Mouse (Mus musculus) limb, embryonic 11.5 days (tissue): Measurements from ENCODE around the gene Hs2st1. TPM values are rescaled to one million over a fixed set of nuclear protein-coding genes. Genes with fewer than 3 reads are reported as not detected.

ENCODE experiments used
- ATAC-seq: fragments of 200-750 bp; cut with Nextera tagmentation; 2 replicates; pipeline ENCODE4 v1.8.0; 2017; ENCODE audit warnings: low read depth; ENCODE audit not compliant: insufficient number of reproducible peaks, low FRiP score, low TSS enrichment
- DNase-seq: peaks from one replicate; pipeline ENCODE4 v3.0.0-alpha.2; 2015; ENCODE audit warnings: low spot score
- H3K27ac ChIP-seq: fragments of 300-500 bp; sonication (generic); replicated peaks from 2 replicates; pipeline ENCODE4 v1.5.1; 2014; ENCODE audit warnings: low read depth, mild to moderate bottlenecking, low read length
- H3K27me3 ChIP-seq: fragments of 300-500 bp; sonication (generic); 2 replicates; pipeline ENCODE4 v1.6.1; 2014; ENCODE audit warnings: mild to moderate bottlenecking, low read length, mixed read lengths; ENCODE audit not compliant: control insufficient read depth, insufficient read depth
- H3K36me3 ChIP-seq: fragments of 300-500 bp; sonication (generic); 2 replicates; pipeline ENCODE4 v1.6.1; 2014; ENCODE audit warnings: mild to moderate bottlenecking, low read length, moderate library complexity, mixed read lengths; ENCODE audit not compliant: control insufficient read depth, insufficient read depth
- H3K4me1 ChIP-seq: fragments of 300-500 bp; sonication (generic); 2 replicates; pipeline ENCODE4 v1.6.1; 2014; ENCODE audit warnings: low read length, mixed read lengths; ENCODE audit not compliant: control insufficient read depth, insufficient read depth
- H3K4me2 ChIP-seq: fragments of 300-500 bp; sonication (generic); 2 replicates; pipeline ENCODE4 v1.6.1; 2014; ENCODE audit warnings: low read depth, mild to moderate bottlenecking, moderate library complexity; ENCODE audit not compliant: severe bottlenecking
- H3K4me3 ChIP-seq: fragments of 300-500 bp; sonication (generic); 2 replicates; pipeline ENCODE4 v1.5.1; 2014; ENCODE audit warnings: low read depth, low read length
- H3K9ac ChIP-seq: fragments of 300-500 bp; sonication (generic); 2 replicates; pipeline ENCODE4 v1.6.1; 2014; ENCODE audit warnings: mild to moderate bottlenecking, low read length
- H3K9me3 ChIP-seq: fragments of 300-500 bp; sonication (generic); 2 replicates; pipeline ENCODE4 v1.6.1; 2016; ENCODE audit warnings: low read length; ENCODE audit not compliant: control insufficient read depth
- WGBS: fragments of 180-500 bp; shearing (Covaris S2); extraction: QIAGEN DNeasy Blood & Tissue Kit; methylation state at CpG from one replicate; pipeline ENCODE4 v1.1.7; 2014; 5-methylcytosine and 5-hydroxymethylcytosine counted together
- polyA plus RNA-seq: library from polyadenylated mRNA; unstranded; fragments of >200 nt; fragmentation: Nextera tagmentation; extraction: Ambion mirVana; gene quantifications from 2 replicates; pipeline ENCODE4 v1.2.1, GENCODE M21; 2014

Hs2st1 gene
- polyA plus RNA-seq, 1 experiment from 2014 or later = 14.8 TPM

DNA sequence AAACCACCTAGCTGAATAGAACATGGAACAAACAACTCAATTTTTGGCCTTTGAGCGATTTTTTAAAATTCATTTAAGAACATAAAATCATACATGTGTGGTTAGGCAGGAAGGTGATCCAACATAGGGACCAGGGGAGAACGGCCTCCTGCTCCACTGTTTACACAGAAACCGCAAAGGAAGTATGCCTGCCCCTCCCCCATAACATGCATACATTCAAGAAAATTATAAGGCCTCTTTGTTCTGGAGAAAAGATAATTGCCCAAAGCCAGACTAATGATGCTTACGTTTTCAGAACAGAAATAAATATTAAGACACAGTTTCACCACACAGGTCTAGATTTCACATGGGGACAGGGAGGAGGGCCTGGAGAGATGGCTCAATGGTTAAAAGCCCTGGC is 18.6 kb downstream of the Hs2st1 start:
- 78% methylated on average over 4 of the region's 4 CpGs for WGBS
- no peaks in the 10 kb centered on the region for H3K4me1 ChIP-seq
- no peak overlapping the region for H3K9ac ChIP-seq
- H3K9me3 ChIP-seq = no peaks in the 10 kb centered on the region
- H3K36me3 ChIP-seq = no peaks in the 10 kb centered on the region
- ATAC-seq = no peak
- no peak overlapping the region for H3K27ac ChIP-seq
- H3K4me3 ChIP-seq = no peak overlapping the region
- H3K27me3 ChIP-seq = no peaks in the 10 kb centered on the region
- H3K4me2 ChIP-seq = no peak overlapping the region
- DNase-seq = no peak

DNA sequence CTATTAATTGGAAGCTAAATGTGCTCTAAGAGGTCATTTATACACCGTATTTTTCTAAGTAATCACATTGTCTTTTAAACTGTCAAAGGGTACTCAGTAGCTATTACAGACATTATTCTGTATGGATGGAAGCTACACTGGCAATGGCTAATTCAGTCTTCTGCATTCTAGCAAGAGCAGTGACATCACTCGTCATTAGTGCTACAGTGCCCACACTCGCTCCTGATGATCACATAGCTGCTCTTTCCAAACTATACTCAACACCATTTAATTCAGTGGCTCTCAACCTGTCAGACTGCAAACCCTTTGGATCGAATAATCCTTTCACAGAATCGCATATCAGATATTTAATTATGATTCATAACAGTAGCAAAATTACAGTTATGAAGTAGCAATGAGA is 19.3 kb downstream of the Hs2st1 start:
- no peaks in the 10 kb centered on the region for H3K9me3 ChIP-seq
- H3K4me1 ChIP-seq = no peaks in the 10 kb centered on the region
- no peaks in the 10 kb centered on the region for H3K36me3 ChIP-seq
- H3K4me3 ChIP-seq = no peak overlapping the region
- WGBS = 90% methylated on average over 5 of the region's 5 CpGs
- H3K9ac ChIP-seq = no peak overlapping the region
- no peak for ATAC-seq
- H3K27me3 ChIP-seq = no peaks in the 10 kb centered on the region
- no peak for DNase-seq
- no peak overlapping the region for H3K4me2 ChIP-seq
- no peak overlapping the region for H3K27ac ChIP-seq

DNA sequence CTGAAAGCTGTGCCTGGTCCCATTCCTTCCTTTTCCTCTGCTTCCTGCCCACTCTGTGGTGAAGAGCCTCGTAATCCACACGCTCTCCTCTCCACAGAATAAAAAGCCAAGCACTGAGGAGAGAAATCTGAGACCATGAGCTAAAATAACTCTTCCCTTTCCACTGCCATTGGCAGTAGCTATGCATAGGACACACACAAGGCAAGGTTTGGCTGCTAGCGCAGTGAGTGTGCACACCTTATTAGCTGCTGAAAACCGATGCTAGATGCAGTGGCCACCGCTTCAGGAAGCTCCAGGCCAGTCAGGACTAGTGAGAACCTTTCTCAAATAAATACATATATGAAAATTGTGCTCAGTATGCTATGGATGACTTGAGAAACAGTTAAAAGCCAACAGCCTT is 19.9 kb downstream of the Hs2st1 start:
- WGBS = 93% methylated on average over 5 of the region's 5 CpGs
- no peaks in the 10 kb centered on the region for H3K4me1 ChIP-seq
- H3K9ac ChIP-seq = no peak overlapping the region
- ATAC-seq = no peak
- H3K9me3 ChIP-seq = no peaks in the 10 kb centered on the region
- DNase-seq = no peak
- no peaks in the 10 kb centered on the region for H3K36me3 ChIP-seq
- no peak overlapping the region for H3K27ac ChIP-seq
- no peaks in the 10 kb centered on the region for H3K27me3 ChIP-seq
- no peak overlapping the region for H3K4me3 ChIP-seq
- no peak overlapping the region for H3K4me2 ChIP-seq

DNA sequence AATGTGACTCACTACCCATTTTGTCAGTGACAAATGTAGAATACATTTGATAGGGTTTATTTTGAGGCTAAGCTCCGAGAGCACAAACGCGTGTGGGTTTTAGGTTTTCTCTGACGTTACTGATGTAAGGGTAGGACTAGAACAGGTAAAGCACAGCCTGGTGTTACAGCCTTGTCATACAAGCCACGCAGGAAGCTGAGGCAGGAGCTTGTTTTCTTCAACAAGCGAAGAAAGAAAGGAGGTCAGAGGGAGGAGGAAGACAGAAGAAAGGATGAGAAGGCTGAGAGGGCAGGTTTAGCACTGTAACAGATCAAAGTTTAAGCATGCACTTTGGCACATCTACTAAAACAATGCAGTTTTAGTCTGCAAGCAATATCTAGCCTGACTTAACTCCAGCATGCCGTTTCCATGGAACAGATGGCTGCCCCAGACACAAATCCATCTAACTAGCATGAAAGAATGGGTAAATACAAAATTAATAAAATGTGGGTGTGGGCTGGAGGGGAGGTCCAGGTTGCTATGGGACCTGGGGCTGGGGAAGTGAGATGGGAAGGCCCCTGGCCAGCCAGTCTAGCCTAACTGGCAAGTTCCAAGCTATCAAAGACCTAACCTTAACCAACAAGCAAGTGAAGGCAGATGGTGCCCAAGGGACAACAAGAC is 21.7 kb downstream of the Hs2st1 start:
- Histone ChIP-seq H3K9me3 (no peaks in the 10 kb centered on the region), H3K27ac (no peak overlapping the region), H3K36me3 (no peaks in the 10 kb centered on the region), H3K27me3 (no peaks in the 10 kb centered on the region), H3K4me3 (no peak overlapping the region), H3K4me1 (no peaks in the 10 kb centered on the region), H3K4me2 (no peak overlapping the region), H3K9ac (no peak overlapping the region)
- no peak for DNase-seq
- 92% methylated on average over 7 of the region's 7 CpGs for WGBS
- ATAC-seq = no peak

DNA sequence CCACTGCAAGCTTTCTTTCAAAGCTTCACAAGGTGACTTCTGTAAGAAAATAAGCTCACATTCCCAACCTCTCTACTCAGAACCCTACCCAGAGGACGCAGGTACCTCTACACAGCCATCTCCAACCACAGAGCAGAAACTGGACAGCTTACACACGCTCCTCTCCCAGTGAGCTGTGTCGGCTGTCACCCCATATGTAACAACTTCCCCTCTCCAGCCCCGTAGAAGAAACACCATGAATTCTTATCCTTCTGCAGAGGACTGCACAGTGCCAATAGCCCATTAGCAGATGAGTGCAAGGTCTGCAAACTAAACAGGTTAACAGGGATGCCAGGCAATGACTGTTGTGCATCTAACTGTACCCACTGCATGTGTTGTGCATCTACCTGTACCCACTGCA is 23.5 kb downstream of the Hs2st1 start:
- Histone ChIP-seq H3K4me2 (no peak overlapping the region), H3K27me3 (no peaks in the 10 kb centered on the region), H3K36me3 (no peaks in the 10 kb centered on the region), H3K9ac (no peak overlapping the region), H3K4me3 (no peak overlapping the region), H3K4me1 (no peaks in the 10 kb centered on the region), H3K9me3 (no peaks in the 10 kb centered on the region), H3K27ac (no peak overlapping the region)
- no peak for ATAC-seq
- 64% methylated on average over 4 of the region's 4 CpGs for WGBS
- no peak for DNase-seq

- Histone ChIP-seq H3K9ac (no peak overlapping the region), H3K9me3 (no peaks in the 10 kb centered on the region), H3K27me3 (no peaks in the 10 kb centered on the region), H3K4me2 (no peak overlapping the region), H3K4me1 (no peaks in the 10 kb centered on the region), H3K27ac (no peak overlapping the region), H3K4me3 (no peak overlapping the region), H3K36me3 (no peaks in the 10 kb centered on the region)
- DNase-seq = no peak
- ATAC-seq = no peak
- WGBS = 62% methylated on average over 4 of the region's 4 CpGs
Observed at GRCm38 (mm10) chr3:144545832-144546231, 24.1 kb downstream of the Hs2st1 start.

DNA sequence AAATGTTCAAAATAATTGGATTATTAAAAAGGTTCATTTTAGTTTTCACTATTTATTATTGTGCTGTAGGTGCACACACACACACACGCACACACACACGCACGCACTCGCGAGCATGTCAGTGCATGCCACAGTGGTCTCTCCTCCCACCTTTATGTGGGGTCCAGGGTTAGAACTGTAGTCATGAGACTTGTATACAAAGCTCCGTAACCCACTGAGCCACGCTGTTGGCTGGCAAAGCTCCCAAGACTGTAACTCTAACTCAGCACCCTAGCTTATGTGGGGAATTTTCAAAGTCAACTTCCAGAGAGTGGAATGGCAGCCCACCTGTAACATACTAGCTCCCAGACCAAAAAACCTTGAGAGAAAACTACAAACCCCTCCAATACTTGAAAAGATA is 24.8 kb downstream of the Hs2st1 start:
- no peak for ATAC-seq
- H3K4me3 ChIP-seq = no peak overlapping the region
- H3K4me1 ChIP-seq = no peaks in the 10 kb centered on the region
- no peak overlapping the region for H3K9ac ChIP-seq
- H3K4me2 ChIP-seq = no peak overlapping the region
- no peak for DNase-seq
- no peaks in the 10 kb centered on the region for H3K27me3 ChIP-seq
- H3K36me3 ChIP-seq = no peaks in the 10 kb centered on the region
- H3K9me3 ChIP-seq = no peaks in the 10 kb centered on the region
- WGBS = 93% methylated on average over 7 of the region's 7 CpGs
- no peak overlapping the region for H3K27ac ChIP-seq

- H3K9me3 ChIP-seq = no peaks in the 10 kb centered on the region
- no peak overlapping the region for H3K4me3 ChIP-seq
- no peaks in the 10 kb centered on the region for H3K27me3 ChIP-seq
- peaks cover 4% of the 10 kb centered on the region; the same call in 1 of the 2 replicates for H3K4me1 ChIP-seq
- 76% methylated on average over 6 of the region's 6 CpGs for WGBS
- ATAC-seq (no peak), DNase-seq (peak; percentile 15)
- H3K27ac ChIP-seq = no peak overlapping the region
- no peak overlapping the region for H3K4me2 ChIP-seq
- no peak overlapping the region for H3K9ac ChIP-seq
- H3K36me3 ChIP-seq = no peaks in the 10 kb centered on the region
Observed at GRCm38 (mm10) chr3:144541906-144542438, 28.0 kb downstream of the Hs2st1 start.

DNA sequence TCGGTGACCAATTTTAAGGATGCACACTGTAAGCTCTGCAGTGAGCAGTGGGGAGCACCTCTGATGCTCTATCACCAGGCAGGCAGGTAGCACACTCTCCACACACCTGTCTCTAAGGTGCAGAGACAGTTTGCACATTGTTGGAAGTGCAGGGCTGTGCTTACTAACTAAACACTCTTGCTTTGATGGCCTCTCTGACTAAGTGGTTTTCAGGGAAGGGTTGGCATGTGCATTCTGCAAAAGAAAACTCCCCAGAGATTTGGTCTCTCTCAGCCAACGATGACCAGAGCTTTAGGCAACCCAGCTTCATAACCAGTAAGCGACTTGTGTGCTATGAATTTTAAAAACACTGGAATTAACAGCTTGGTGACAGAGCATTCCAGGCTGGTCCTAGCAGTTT is 29.2 kb downstream of the Hs2st1 start:
- Histone ChIP-seq H3K4me3 (no peak overlapping the region), H3K36me3 (no peaks in the 10 kb centered on the region), H3K9me3 (no peaks in the 10 kb centered on the region), H3K9ac (no peak overlapping the region), H3K27me3 (no peaks in the 10 kb centered on the region), H3K4me1 (peaks cover 4% of the 10 kb centered on the region; the same call in 1 of the 2 replicates), H3K4me2 (no peak overlapping the region), H3K27ac (no peak overlapping the region)
- no peak for DNase-seq
- ATAC-seq = no peak
- WGBS = 91% methylated on average over 3 of the region's 3 CpGs
